Mouse (Mus musculus) gastrocnemius, adult 8-10 months (tissue): Measurements from ENCODE around the gene Pml. TPM values are rescaled to one million over a fixed set of nuclear protein-coding genes. Genes with fewer than 3 reads are reported as not detected.
A peak's percentile ranks its signal among the peaks of the same experiment; 100 is the strongest.

Experiments
- DNase-seq, 2 experiments: peaks; one replicate each; pipeline ENCODE4 v3.0.0; 2022; ENCODE audit warnings: low spot score in 2 of 2
- total RNA-seq, 4 experiments: library from RNA; stranded (reverse); gene quantifications; 2 replicates each; pipeline ENCODE4 v1.2.4; 2022

The Pml gene
- total RNA-seq, 4 experiments from 2014 or later, result 2.5 to 4.5 (median 3.1) TPM

- no peak for DNase-seq
Measured at GRCm38 (mm10) chr9:58241780-58242485, 7.7 kb downstream of the Pml start.

DNA sequence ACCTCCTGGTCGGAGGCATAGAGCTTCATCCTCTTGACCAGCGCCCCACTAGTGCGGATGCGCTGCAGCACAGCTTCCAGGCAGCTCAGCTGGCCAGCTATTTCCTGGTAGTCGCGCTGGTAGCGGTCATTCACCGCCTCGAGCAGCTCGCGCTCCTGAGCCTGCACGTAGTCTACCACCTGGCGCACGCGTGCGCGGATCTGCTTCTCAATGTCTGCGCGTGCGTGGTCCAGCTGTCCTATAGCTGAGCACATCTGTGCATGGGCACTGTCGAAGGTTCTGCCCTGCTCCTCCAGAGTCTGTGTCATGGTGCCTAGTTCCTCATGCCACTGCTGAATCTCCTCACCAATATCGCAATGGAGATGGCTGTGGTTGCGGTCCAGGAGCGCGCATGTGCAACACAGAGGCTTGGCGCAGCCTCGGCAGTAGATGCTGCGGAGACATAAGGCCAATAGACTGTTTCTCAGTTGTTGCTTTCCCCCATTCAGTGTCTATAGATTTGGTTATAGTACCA lies 15.0 kb downstream of the Pml start:
- DNase-seq, result no peak

- DNase-seq, result no peak
Measured at GRCm38 (mm10) chr9:58232374-58232773, 17.2 kb downstream of the Pml start.

- no peak for DNase-seq
Measured at GRCm38 (mm10) chr9:58231746-58232145, 17.8 kb downstream of the Pml start.

GRCm38 (mm10) chr9:58228777-58229466 lies 20.7 kb downstream of the Pml start:
- no peak for DNase-seq

- DNase-seq, result no peak
Measured at GRCm38 (mm10) chr9:58225915-58226913, 23.4 kb downstream of the Pml start.

DNA sequence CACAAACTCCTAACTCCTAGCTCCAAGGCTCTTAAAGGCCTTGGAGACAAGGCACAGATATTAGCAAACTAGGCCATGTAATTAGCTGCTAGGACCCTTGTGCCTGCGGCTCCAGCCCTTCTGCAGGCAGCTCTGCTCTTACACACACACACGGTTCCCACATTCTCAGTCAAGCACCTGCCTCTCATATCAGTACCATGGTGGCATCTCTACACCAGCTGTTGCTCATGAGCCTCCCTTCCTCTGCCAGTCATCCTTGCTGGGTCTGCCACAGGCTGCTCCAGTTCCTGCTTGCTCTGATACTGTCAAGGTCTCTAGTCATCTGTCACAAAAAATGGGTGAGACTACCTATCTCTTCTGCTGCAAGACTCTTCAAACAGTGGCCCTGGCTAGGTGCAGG lies 25.2 kb downstream of the Pml start:
- no peak for DNase-seq

DNA sequence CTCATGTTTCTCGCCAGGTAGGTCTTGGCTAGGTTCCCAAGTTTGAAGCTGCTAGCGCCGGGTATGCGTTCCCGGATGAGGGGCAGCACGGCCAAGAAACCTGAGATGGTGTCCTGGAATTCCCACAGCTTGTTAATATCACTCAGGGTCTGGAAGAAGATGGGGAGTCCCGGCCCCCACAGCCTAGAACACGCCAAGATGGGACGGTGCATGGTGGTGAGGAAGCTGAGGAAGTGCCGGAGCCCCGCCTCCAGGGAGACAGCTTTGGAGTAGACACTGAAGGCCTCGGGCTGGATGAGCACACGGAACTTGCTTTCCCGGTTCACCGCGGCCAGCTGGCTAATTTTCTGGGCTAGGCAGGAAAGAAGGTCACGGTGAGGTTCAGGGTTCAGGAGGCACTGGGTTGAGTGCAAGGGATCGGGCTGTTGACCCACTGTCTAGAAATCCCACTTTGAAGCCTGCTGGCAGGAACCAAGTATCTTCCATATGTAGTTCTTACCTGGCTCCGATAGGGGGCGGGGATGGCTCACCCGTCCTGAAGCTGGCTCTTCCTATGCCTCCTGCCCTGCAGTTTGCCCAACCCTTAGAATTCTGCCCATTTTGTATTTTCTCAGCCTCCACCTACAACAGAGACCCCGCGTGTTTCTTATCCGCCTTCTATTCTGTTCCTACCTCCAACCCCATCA lies 29.2 kb downstream of the Pml start:
- DNase-seq, result no peak

DNA sequence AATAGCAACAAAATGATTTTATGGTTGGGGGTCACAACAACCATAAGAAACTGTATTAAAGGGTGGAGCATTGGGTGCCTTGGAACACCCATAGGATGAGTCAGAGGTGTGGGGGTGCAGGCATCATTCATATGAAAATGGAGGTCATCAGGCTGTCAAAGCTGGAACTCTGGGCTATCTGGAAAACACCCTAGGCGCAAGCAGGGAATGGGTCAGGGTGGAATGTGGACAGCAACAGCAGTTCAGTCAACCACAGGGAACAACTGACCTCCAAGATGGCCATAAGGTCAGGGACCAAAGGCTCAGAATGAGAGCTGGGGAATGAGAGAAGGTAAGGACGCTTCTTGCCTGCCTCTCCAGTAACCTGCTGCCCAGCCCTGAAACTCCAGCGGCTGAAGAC lies 31.0 kb downstream of the Pml start:
- DNase-seq, result no peak

- DNase-seq, result no peak
Measured at GRCm38 (mm10) chr9:58216402-58216801, 33.2 kb downstream of the Pml start.

DNA sequence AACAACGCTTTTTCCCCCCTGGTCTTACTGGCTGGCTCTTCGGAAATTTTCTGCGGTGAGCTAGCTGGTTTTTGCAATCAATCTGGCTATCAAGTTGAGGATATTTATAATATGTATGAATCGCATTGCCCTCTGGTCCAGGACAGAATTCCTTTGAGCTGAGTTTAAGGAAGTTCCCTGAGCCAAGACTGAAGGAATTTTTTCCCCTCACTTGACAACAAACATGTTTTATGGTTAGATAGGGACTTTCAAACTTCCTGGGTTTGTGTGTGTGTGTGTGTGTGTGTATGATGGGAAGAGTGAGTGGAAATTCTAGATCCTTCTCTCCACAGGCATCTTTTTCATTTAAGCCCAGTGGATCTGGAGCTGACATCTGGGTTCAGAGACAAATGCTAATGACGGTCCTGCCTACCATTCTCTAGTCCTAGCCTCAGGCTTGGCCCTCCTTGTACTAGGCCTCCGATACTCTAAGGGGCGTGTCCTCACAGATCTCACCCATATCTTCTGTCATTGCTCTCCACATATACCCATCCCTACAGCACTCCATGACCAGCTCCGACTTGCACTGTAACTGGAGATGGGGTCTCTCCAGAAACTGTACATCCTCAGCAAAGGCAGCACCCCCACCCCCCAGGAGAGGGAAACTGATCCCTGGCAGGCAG lies 34.9 kb downstream of the Pml start:
- DNase-seq, result no peak

- no peak for DNase-seq
Measured at GRCm38 (mm10) chr9:58213865-58214264, 35.7 kb downstream of the Pml start.

DNA sequence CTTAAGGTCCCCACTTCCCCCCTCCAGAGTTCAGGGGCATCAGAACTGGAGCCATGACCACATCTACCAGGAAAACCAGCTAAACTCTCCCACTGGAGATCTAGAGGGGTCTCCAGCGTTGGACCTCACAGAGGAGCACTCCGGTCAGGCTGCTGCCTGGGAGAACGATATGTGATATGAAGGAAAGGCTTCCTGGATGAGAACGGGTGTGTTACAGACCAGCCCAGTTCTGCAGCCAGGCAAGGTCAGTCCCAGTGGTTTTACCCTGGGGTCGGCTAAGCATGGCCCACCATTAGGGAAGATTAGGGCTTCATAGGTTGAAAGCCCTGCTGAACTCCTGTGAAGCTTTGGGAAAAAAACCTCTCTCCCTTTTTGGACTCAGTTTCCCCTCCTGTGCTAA lies 36.2 kb downstream of the Pml start:
- no peak for DNase-seq

GRCm38 (mm10) chr9:58210304-58210627 lies 39.3 kb downstream of the Pml start:
- no peak for DNase-seq

DNA sequence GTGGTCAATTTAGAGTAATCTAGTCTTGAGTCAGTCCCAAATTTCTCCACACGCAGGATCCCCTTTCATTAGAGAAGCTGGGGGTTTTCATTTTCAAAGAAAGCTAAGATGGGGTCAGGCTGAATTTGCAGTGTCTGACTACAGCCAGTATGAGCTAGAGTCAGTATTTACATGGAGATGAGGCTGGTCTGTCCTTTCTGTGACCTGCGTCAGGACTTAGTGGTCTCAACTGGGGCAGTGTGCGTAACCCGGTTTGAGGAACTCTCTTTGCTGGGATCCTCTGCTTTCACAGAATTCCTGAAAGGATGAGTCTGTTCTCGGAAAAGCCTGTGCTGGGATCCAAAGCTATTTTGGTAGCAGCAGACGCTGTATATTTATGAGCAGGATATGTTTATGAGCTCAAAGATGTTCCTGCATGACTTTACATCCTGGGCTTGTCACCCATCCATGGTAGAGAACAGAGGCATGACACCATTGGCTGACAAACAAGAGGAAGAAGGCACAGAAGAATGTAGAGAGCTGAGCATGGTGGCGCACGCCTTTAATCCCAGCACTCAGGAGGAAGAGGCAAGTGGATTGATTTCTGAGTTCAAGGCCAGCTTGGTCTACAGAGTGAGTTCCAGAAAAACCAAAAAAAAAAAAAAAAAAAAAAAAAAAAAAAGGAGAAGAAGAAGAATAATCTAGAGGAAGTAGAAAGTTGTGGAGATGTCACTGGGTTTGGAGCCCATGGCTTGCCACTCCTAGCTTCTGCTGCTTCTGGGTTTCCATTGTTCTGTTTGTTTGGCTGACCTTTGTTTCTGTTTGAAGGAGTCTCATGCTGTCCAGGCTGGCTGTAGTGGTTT lies 39.9 kb downstream of the Pml start:
- no peak for DNase-seq

DNA sequence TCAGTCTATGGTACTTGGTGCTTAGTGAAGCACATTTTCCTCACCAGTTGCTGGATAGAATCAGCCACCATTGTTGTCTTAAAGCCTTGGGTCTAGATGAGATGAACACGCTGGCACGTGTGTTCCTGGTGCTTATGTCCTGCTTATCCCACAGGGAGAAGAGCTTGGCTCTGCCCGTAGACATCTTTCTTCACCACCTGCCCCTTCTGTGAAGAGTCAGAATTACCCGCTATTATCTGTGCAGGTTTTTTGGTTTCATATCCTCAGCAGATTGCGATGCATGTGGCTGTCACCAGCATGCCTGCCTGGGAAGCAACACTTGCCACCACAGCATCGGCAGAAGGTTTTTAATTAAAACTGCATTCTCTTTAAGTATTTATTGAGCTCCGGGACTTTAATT lies 43.6 kb downstream of the Pml start:
- no peak for DNase-seq

DNA sequence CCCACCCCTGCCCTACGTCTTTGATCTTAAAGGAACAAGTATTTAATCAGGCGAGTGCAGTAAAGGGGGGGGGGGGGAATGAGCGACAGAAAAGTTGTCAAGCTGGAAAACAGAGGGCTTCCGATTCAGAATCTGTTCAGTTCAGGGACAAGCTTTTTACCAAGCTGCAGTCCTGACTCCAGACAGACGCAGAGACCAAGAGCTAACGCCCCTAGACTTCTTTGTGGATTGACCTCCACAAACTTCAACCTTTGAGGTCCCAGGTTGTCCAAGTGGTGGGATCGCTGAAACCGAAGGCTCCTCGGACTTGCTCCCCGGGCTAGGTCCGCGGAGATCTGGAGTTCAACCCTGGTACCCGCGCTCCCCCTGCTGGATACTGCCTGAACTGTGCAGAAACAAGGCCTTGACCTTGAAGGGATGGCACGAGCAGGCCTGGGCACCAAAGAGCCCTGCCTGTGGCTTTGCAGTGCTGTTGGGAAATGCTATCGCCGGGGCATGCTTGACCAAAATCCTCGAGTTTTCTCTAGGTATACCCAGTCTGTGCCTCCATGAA lies 45.1 kb downstream of the Pml start:
- peak; percentile 84 to 85 for DNase-seq

DNA sequence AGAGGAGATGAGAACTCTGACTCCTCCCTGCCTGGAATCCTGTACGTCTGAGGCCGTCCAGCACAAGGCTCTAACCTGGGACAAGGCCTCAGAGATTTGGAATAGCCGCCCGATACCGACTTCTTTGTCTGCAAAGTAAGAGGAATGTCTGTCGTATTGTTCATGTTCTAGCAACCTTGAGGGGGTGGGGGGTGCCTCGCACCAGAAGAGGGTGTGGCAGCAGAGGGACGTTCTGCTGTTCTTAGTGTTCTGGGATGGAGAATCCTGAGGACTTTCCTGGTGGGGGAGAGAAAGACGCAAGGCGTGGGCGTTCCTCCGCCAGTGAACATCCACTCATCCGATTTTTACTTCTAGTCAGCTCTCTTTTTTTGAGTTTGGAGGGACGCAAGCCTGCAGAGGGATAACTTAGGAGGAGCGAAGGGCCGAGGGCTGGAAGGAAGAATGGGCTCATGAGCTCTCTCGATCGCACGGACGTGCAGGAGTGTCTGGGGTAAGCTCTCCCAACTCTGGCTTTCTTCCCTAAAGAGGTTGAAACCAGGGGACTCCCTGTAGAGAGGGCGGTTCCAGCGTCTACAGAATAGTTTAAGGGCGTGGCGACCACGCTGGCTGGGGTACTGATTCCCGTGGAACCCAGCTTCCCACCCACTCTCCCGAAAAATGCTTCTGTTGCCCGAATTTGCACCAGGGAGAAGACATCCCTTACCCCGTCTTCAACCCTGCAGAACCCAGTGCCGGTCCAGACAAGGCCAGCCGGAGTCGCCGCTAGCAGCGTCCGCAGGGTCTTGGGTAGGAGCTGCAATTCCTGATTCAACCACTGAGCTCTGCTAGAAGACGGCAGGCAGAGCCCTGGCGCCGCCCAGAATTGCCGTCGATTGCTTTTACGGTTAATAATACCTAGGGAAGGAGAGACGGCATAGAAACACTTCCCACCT lies 45.8 kb downstream of the Pml start, which contains the start of the genes Islr and Islr2:
TSS of gene Islr (minus strand) at position 791 of the 932 bp plus-strand sequence.
TSS of gene Islr2 (minus strand) at position 804 of the 932 bp plus-strand sequence.
- DNase-seq, result peak; percentile 30 to 43
